Mouse (Mus musculus) heart, embryonic 11.5 days (tissue): ENCODE data around the gene Terb1. TPM values are rescaled to one million over a fixed set of nuclear protein-coding genes. Genes with fewer than 3 reads are reported as not detected.

Experiments
- ATAC-seq: fragments of 200-750 bp; cut with Nextera tagmentation; replicated peaks from 2 replicates; pipeline ENCODE4 v1.8.0; 2017; ENCODE audit warnings: moderate library complexity; ENCODE audit not compliant: insufficient number of reproducible peaks, low FRiP score, low TSS enrichment
- H3K27ac ChIP-seq: fragments of 300-500 bp; sonication (generic); 2 replicates; pipeline ENCODE4 v1.5.1; 2014; ENCODE audit warnings: mild to moderate bottlenecking, low read depth, low read length
- H3K27me3 ChIP-seq: fragments of 300-500 bp; sonication (generic); 2 replicates; pipeline ENCODE4 v1.6.1; 2014; ENCODE audit warnings: mild to moderate bottlenecking, low read length, mixed read lengths; ENCODE audit not compliant: control insufficient read depth, insufficient read depth
- H3K36me3 ChIP-seq: fragments of 300-500 bp; sonication (generic); 2 replicates; pipeline ENCODE4 v1.6.1; 2014; ENCODE audit warnings: mild to moderate bottlenecking, low read length, moderate library complexity, mixed read lengths; ENCODE audit not compliant: control insufficient read depth, insufficient read depth
- H3K4me1 ChIP-seq: fragments of 300-500 bp; sonication (generic); 2 replicates; pipeline ENCODE4 v1.6.1; 2014; ENCODE audit warnings: low read length; ENCODE audit not compliant: control insufficient read depth, insufficient read depth
- H3K4me2 ChIP-seq: fragments of 300-500 bp; sonication (generic); 2 replicates; pipeline ENCODE4 v1.6.1; 2014; ENCODE audit warnings: mild to moderate bottlenecking, moderate library complexity
- H3K4me3 ChIP-seq: fragments of 300-500 bp; sonication (generic); 2 replicates; pipeline ENCODE4 v1.5.1; 2014; ENCODE audit warnings: low read depth, low read length
- H3K9ac ChIP-seq: fragments of 300-500 bp; sonication (generic); 2 replicates; pipeline ENCODE4 v1.6.1; 2014; ENCODE audit warnings: mild to moderate bottlenecking, low read depth, low read length, moderate library complexity
- H3K9me3 ChIP-seq: fragments of 300-500 bp; sonication (generic); replicated peaks from 2 replicates; pipeline ENCODE4 v1.6.1; 2016; ENCODE audit warnings: low read length; ENCODE audit not compliant: control insufficient read depth
- WGBS: fragments of 180-500 bp; shearing (Covaris S2); extraction: QIAGEN DNeasy Blood & Tissue Kit; methylation state at CpG from one replicate; pipeline ENCODE4 v1.1.7; 2014; ENCODE audit not compliant: insufficient replicate concordance; 5-methylcytosine and 5-hydroxymethylcytosine counted together
- polyA plus RNA-seq: library from polyadenylated mRNA; unstranded; fragments of >200 nt; fragmentation: Nextera tagmentation; extraction: Ambion mirVana; gene quantifications from 2 replicates; pipeline ENCODE4 v1.2.1, GENCODE M21; 2014

Terb1 gene
- polyA plus RNA-seq, 1 experiment from 2014 or later: 0.39 TPM

- no peaks in the 10 kb centered on the region for H3K27me3 ChIP-seq
- H3K9me3 ChIP-seq: no peaks in the 10 kb centered on the region
- WGBS: 50% methylated on average over 7 of the region's 7 CpGs
- H3K9ac ChIP-seq: no peak overlapping the region
- H3K36me3 ChIP-seq: peaks cover 8% of the 10 kb centered on the region
- H3K4me2 ChIP-seq: no peak overlapping the region
- ATAC-seq: no peak
- H3K27ac ChIP-seq: no peak overlapping the region
- peaks cover 7% of the 10 kb centered on the region; the same call in 1 of the 2 replicates for H3K4me1 ChIP-seq
- H3K4me3 ChIP-seq: no peak overlapping the region
Measured at GRCm38 (mm10) chr8:104412805-104413532, 96.7 kb downstream of the Terb1 start.

- Histone ChIP-seq H3K9ac (no peak overlapping the region), H3K27ac (no peak overlapping the region), H3K4me3 (no peak overlapping the region), H3K9me3 (no peaks in the 10 kb centered on the region), H3K4me2 (no peak overlapping the region), H3K27me3 (no peaks in the 10 kb centered on the region), H3K36me3 (no peaks in the 10 kb centered on the region), H3K4me1 (peaks cover 7% of the 10 kb centered on the region; the same call in 1 of the 2 replicates)
- no peak for ATAC-seq
- WGBS: 83% methylated on average over 3 of the region's 3 CpGs
Measured at GRCm38 (mm10) chr8:104411972-104412371, 97.7 kb downstream of the Terb1 start.

- Histone ChIP-seq H3K4me1 (peaks cover 7% of the 10 kb centered on the region; the same call in 1 of the 2 replicates), H3K27me3 (no peaks in the 10 kb centered on the region), H3K4me3 (no peak overlapping the region), H3K9ac (no peak overlapping the region), H3K9me3 (no peaks in the 10 kb centered on the region), H3K4me2 (no peak overlapping the region), H3K36me3 (no peaks in the 10 kb centered on the region), H3K27ac (no peak overlapping the region)
- ATAC-seq: no peak
- WGBS: 86% methylated on average over 3 of the region's 3 CpGs
Measured at GRCm38 (mm10) chr8:104411468-104411867, 98.2 kb downstream of the Terb1 start.

GRCm38 (mm10) chr8:104410628-104411273 lies 99.0 kb downstream of the Terb1 start:
- Histone ChIP-seq H3K9me3 (no peaks in the 10 kb centered on the region), H3K4me1 (peaks cover 7% of the 10 kb centered on the region; the same call in 1 of the 2 replicates), H3K27ac (no peak overlapping the region), H3K4me2 (no peak overlapping the region), H3K27me3 (no peaks in the 10 kb centered on the region), H3K36me3 (no peaks in the 10 kb centered on the region), H3K9ac (no peak overlapping the region), H3K4me3 (no peak overlapping the region)
- no peak for ATAC-seq
- WGBS: 58% methylated on average over 7 of the region's 7 CpGs

- Histone ChIP-seq H3K4me1 (peaks cover 11% of the 10 kb centered on the region), H3K4me3 (no peak overlapping the region), H3K9ac (no peak overlapping the region), H3K9me3 (no peaks in the 10 kb centered on the region), H3K27me3 (no peaks in the 10 kb centered on the region), H3K36me3 (no peaks in the 10 kb centered on the region), H3K27ac (no peak overlapping the region), H3K4me2 (no peak overlapping the region)
- no peak for ATAC-seq
- 74% methylated on average over 7 of the region's 7 CpGs for WGBS
Measured at GRCm38 (mm10) chr8:104408328-104409110, 101.2 kb downstream of the Terb1 start.

- ATAC-seq: no peak
- H3K4me2 ChIP-seq: no peak overlapping the region
- no peaks in the 10 kb centered on the region for H3K36me3 ChIP-seq
- H3K27ac ChIP-seq: no peak overlapping the region
- no peak overlapping the region for H3K9ac ChIP-seq
- H3K4me3 ChIP-seq: no peak overlapping the region
- peaks cover 4% of the 10 kb centered on the region; the same call in 1 of the 2 replicates for H3K4me1 ChIP-seq
- H3K9me3 ChIP-seq: no peaks in the 10 kb centered on the region
- 71% methylated on average over 6 of the region's 6 CpGs for WGBS
- H3K27me3 ChIP-seq: no peaks in the 10 kb centered on the region
Measured at GRCm38 (mm10) chr8:104406340-104407128, 103.2 kb downstream of the Terb1 start.

- H3K9ac ChIP-seq: no peak overlapping the region
- H3K9me3 ChIP-seq: no peaks in the 10 kb centered on the region
- H3K4me1 ChIP-seq: peaks cover 7% of the 10 kb centered on the region; the same call in 1 of the 2 replicates
- no peak overlapping the region for H3K4me2 ChIP-seq
- H3K27ac ChIP-seq: no peak overlapping the region
- no peaks in the 10 kb centered on the region for H3K27me3 ChIP-seq
- ATAC-seq: no peak
- WGBS: 59% methylated on average over 15 of the region's 15 CpGs
- no peak overlapping the region for H3K4me3 ChIP-seq
- no peaks in the 10 kb centered on the region for H3K36me3 ChIP-seq
Measured at GRCm38 (mm10) chr8:104405430-104406187, 104.1 kb downstream of the Terb1 start.
